Mouse (Mus musculus): ENCODE results near the gene 6030445D17Rik.

The 6030445D17Rik gene

GRCm38 (mm10) chr4:136461761-136462085 is 327 bp upstream of the 6030445D17Rik start:
- DNase-seq = no peak

- DNase-seq = peak; percentile 32
These were observed 759 bp downstream of the 6030445D17Rik start for GRCm38 (mm10) chr4:136462839-136463178.

GRCm38 (mm10) chr4:136463436-136463835 is 1.4 kb downstream of the 6030445D17Rik start:
- no peak for DNase-seq

GRCm38 (mm10) chr4:136466226-136466625 is 4.2 kb downstream of the 6030445D17Rik start:
- DNase-seq = no peak

GRCm38 (mm10) chr4:136468553-136469327 is 6.7 kb downstream of the 6030445D17Rik start:
- peak; percentile 93 for DNase-seq

- peak; percentile 94 for DNase-seq
These were observed 7.4 kb downstream of the 6030445D17Rik start, which contains the start of gene Luzp1 for GRCm38 (mm10) chr4:136469371-136469903. Gene Luzp1, plus strand, starts transcription at chr4:136469761.

- no peak for DNase-seq
These were observed 7.9 kb downstream of the 6030445D17Rik start for GRCm38 (mm10) chr4:136469941-136470346.

GRCm38 (mm10) chr4:136470347-136471071 is 8.5 kb downstream of the 6030445D17Rik start:
- DNase-seq = no peak

GRCm38 (mm10) chr4:136476692-136477091 is 14.6 kb downstream of the 6030445D17Rik start:
- no peak for DNase-seq

GRCm38 (mm10) chr4:136486549-136486948 is 24.5 kb downstream of the 6030445D17Rik start:
- no peak for DNase-seq

- no peak for DNase-seq
These were observed 33.9 kb downstream of the 6030445D17Rik start for GRCm38 (mm10) chr4:136495993-136496392.

- DNase-seq = no peak
These were observed 43.6 kb downstream of the 6030445D17Rik start for GRCm38 (mm10) chr4:136505426-136506215.

GRCm38 (mm10) chr4:136509857-136510256 is 47.8 kb downstream of the 6030445D17Rik start:
- DNase-seq = no peak

- DNase-seq = no peak
These were observed 49.7 kb downstream of the 6030445D17Rik start for GRCm38 (mm10) chr4:136511708-136512107.

- DNase-seq = no peak
These were observed 50.9 kb downstream of the 6030445D17Rik start for GRCm38 (mm10) chr4:136512905-136513304.
